Mouse (Mus musculus) bone marrow, adult 2 months (tissue): Measurements from ENCODE around the gene Trim8. TPM values are rescaled to one million over a fixed set of nuclear protein-coding genes. Genes with fewer than 3 reads are reported as not detected.

Experiments
- H3K27ac ChIP-seq: fragments of 200-500 bp; 2 replicates; pipeline ENCODE4 v1.5.1; 2012; ENCODE audit warnings: low read depth, mild to moderate bottlenecking, control low read depth, inconsistent platforms, low read length; ENCODE audit not compliant: control insufficient read depth, poor library complexity, insufficient read depth
- H3K4me1 ChIP-seq: fragments of 200-500 bp; 2 replicates; pipeline ENCODE4 v1.6.1; 2011; ENCODE audit warnings: low read length; ENCODE audit not compliant: control insufficient read depth, insufficient read depth
- H3K4me3 ChIP-seq: fragments of 200-500 bp; replicated peaks from 2 replicates; pipeline ENCODE3; 2011; ENCODE audit warnings: mild to moderate bottlenecking, low read depth, low read length, control low read depth; ENCODE audit not compliant: control insufficient read depth
- CTCF ChIP-seq: fragments of 200-500 bp; IDR thresholded peaks from 2 replicates; pipeline ENCODE4 v1.5.1; 2011; ENCODE audit warnings: low read length, control low read depth; ENCODE audit not compliant: control insufficient read depth, insufficient read depth
- POLR2A ChIP-seq: fragments of 200-500 bp; IDR thresholded peaks from 2 replicates; pipeline ENCODE4 v1.6.1; 2011; ENCODE audit warnings: low read depth, mild to moderate bottlenecking, control low read depth, low read length, borderline replicate concordance; ENCODE audit not compliant: control insufficient read depth
- WGBS: fragments of 180-500 bp; shearing (Covaris S2); methylation state at CpG from one replicate; pipeline ENCODE4 v1.1.7; 2018; 5-methylcytosine and 5-hydroxymethylcytosine counted together
- polyA plus RNA-seq: library from polyadenylated mRNA; stranded (reverse); fragments of >200 nt; gene quantifications from 2 replicates; pipeline ENCODE4 v1.2.4, GENCODE M21; 2011; ENCODE audit warnings: low replicate concordance; ENCODE audit not compliant: missing spikeins, insufficient read depth, insufficient read length

The Trim8 gene
- polyA plus RNA-seq, 1 experiment, result 25.9 TPM

GRCm38 (mm10) chr19:46525691-46526631, 24.5 kb downstream of the Trim8 start:
- 90% methylated on average over 10 of the region's 10 CpGs for WGBS
- H3K4me3 ChIP-seq, result no peak overlapping the region

GRCm38 (mm10) chr19:46527632-46528528, 26.4 kb downstream of the Trim8 start:
- TF ChIP-seq POLR2A, result no peak
- no peak for TF ChIP-seq CTCF
- peaks cover 15% of the 10 kb centered on the region for H3K4me1 ChIP-seq
- peak overlapping the region; percentile 24 for H3K4me3 ChIP-seq
- WGBS, result 48% methylated on average over 17 of the region's 17 CpGs
- peak overlapping the region; percentile 20; the same call in 1 of the 2 replicates for H3K27ac ChIP-seq

More at GRCm38 (mm10) chr19:46525691-46526631, 24.5 kb downstream of the Trim8 start:
- TF ChIP-seq CTCF (no peak), POLR2A (no peak)
- no peak overlapping the region for H3K27ac ChIP-seq
- H3K4me1 ChIP-seq, result peaks cover 18% of the 10 kb centered on the region

GRCm38 (mm10) chr19:46528529-46529213, 27.2 kb downstream of the Trim8 start:
- 0 out of 2 replicates have a peak, but pooled peaks have one; percentile 35 for TF ChIP-seq POLR2A
- TF ChIP-seq CTCF, result peak; percentile 26; the same call in 1 of the 2 replicates
- Histone ChIP-seq H3K27ac (peak overlapping the region; percentile 31), H3K4me1 (peaks cover 9% of the 10 kb centered on the region), H3K4me3 (peak overlapping the region; percentile 24)
- WGBS, result 1% methylated on average over 20 of the region's 20 CpGs

GRCm38 (mm10) chr19:46529601-46530448, 28.3 kb downstream of the Trim8 start:
- TF ChIP-seq CTCF, result no peak
- no peak for TF ChIP-seq POLR2A
- Histone ChIP-seq H3K4me1 (peaks cover 2% of the 10 kb centered on the region), H3K27ac (no peak overlapping the region), H3K4me3 (no peak overlapping the region)
- 59% methylated on average over 13 of the region's 13 CpGs for WGBS

- H3K4me1 ChIP-seq, result no peaks in the 10 kb centered on the region
Measured at GRCm38 (mm10) chr19:46530449-46530990, 29.0 kb downstream of the Trim8 start.

DNA sequence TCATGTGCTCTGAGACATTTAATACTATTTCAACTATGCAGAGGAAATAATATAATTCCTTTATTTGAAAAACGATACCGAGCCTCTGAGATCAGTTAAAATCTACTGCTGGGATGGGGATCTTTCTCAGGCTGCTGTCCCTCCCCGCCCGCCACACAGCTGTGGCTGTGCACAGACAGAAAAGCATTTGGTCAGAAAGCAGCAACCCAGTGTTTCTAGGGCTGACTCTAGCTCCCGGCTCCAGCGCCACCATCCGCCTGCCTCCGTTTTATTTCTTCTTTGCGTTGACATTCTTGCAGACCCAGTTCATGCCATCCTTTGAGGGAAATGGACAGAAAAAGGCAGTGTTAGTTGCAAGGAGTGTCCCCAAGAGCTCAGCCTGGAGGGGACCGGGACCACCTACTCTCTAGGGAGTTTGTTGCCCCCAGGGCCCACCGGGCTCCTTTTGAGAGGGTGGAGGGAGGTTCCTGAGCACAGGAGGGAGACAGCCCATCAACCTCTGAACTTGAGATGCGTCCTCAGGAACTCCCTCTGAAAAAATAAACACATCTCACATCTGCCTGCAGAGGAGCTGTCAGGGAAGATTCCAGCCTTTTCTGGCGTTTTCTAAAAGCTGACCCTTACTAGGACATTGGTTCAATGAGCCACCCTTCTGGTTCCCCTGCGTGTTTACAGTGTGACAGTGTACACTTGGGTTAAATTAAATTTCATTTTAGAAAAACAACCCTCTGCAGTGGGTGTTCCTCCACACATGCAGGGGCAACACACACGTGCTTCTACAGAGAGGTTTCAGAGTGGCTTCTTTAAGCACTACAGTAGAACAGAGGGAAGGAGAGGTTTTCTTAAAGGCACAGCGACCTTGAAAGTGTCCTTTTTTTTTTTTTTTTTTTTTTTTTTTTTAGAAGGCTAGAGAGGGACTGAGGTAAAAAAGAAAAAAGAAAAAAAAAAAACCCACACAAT, 29.8 kb downstream of the Trim8 start:
- Histone ChIP-seq H3K4me3 (no peak overlapping the region), H3K27ac (no peak overlapping the region), H3K4me1 (no peaks in the 10 kb centered on the region)
- 55% methylated on average over 16 of the region's 16 CpGs for WGBS
- TF ChIP-seq POLR2A (no peak), CTCF (no peak)

More at GRCm38 (mm10) chr19:46530449-46530990, 29.0 kb downstream of the Trim8 start:
- H3K27ac ChIP-seq, result no peak overlapping the region
- no peak for TF ChIP-seq CTCF
- no peak for TF ChIP-seq POLR2A
- WGBS, result 82% methylated on average over 8 of the region's 8 CpGs
- H3K4me3 ChIP-seq, result no peak overlapping the region
